Mouse (Mus musculus): ENCODE data around the gene Zfp280b. TPM values are rescaled to one million over a fixed set of nuclear protein-coding genes. Genes with fewer than 3 reads are reported as not detected.

Zfp280b gene
- 7.3 TPM for polyA plus RNA-seq (2014; fragmentation: Illumina TruSeq; extraction: RNeasy Lipid Tissue Mini Kit (QIAGEN cat#74804); ENCODE audit: low read depth, low replicate concordance)

DNA sequence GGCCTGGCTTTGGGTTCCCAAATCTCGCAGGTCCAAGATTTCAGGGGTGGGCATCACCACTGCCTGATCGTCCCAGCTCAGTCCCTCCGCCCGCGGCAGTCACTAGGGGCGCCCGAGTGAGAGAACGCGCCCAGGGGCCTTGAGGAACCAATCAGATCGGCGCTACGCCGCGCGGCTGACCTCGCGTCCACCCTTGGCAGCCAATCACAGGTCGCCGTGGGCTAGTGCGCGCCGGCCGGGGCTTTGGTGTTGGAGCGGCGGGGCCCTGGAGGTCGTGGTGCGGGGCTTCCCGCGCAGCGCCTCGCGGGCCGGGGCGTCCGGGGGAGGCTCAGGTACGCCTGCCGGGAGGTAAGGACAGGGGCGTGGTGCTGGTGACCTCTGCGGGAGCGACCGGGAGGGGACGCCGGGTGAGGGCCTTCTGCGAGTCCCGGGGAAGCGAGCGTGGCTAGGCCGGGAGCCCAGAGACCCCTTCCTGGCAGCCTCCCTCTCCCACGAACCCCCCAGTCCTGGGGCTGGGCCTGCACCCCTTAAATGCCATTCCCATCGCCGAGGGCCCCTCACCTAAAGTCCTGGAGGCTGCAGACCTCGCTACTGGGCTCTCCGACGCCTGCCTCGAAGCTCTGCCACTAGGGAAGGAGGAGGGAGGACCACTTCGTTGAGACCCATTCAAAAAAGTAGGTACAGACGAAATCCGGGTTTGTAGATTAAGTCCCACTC lies at the start of gene Zfp280b:
Gene Zfp280b (plus strand): TSS at position 249 of the 717 bp plus-strand sequence.

Other genes starting within 250 kb of the Zfp280b start
- gene Gstt1, start 234.1 kb upstream of the Zfp280b start, polyA plus RNA-seq (2014; fragmentation: Illumina TruSeq; extraction: RNeasy Lipid Tissue Mini Kit (QIAGEN cat#74804); ENCODE audit: low read depth, low replicate concordance) = 0.70 TPM
- 296 TPM for gene Gstt4, start 210.1 kb upstream of the Zfp280b start, polyA plus RNA-seq (2014; fragmentation: Illumina TruSeq; extraction: RNeasy Lipid Tissue Mini Kit (QIAGEN cat#74804); ENCODE audit: low read depth, low replicate concordance)
- gene Gstt2, start 195.2 kb upstream of the Zfp280b start, polyA plus RNA-seq (2014; fragmentation: Illumina TruSeq; extraction: RNeasy Lipid Tissue Mini Kit (QIAGEN cat#74804); ENCODE audit: low read depth, low replicate concordance) = 77.7 TPM
- gene Mif, start 172.4 kb upstream of the Zfp280b start, polyA plus RNA-seq (2014; fragmentation: Illumina TruSeq; extraction: RNeasy Lipid Tissue Mini Kit (QIAGEN cat#74804); ENCODE audit: low read depth, low replicate concordance) = not detected
- gene Derl3, start 139.2 kb upstream of the Zfp280b start, polyA plus RNA-seq (2014; fragmentation: Illumina TruSeq; extraction: RNeasy Lipid Tissue Mini Kit (QIAGEN cat#74804); ENCODE audit: low read depth, low replicate concordance) = 1.5 TPM
- 15.9 TPM for gene Smarcb1, start 111.0 kb upstream of the Zfp280b start, polyA plus RNA-seq (2014; fragmentation: Illumina TruSeq; extraction: RNeasy Lipid Tissue Mini Kit (QIAGEN cat#74804); ENCODE audit: low read depth, low replicate concordance)
- gene Chchd10, start 99.5 kb upstream of the Zfp280b start, polyA plus RNA-seq (2014; fragmentation: Illumina TruSeq; extraction: RNeasy Lipid Tissue Mini Kit (QIAGEN cat#74804); ENCODE audit: low read depth, low replicate concordance) = 5.2 TPM
- gene Mmp11, start 96.2 kb upstream of the Zfp280b start, polyA plus RNA-seq (2014; fragmentation: Illumina TruSeq; extraction: RNeasy Lipid Tissue Mini Kit (QIAGEN cat#74804); ENCODE audit: low read depth, low replicate concordance) = 2.2 TPM
- gene Gm867, start 92.0 kb upstream of the Zfp280b start, polyA plus RNA-seq (2014; fragmentation: Illumina TruSeq; extraction: RNeasy Lipid Tissue Mini Kit (QIAGEN cat#74804); ENCODE audit: low read depth, low replicate concordance) = 0.69 TPM
- not detected for gene Vpreb3, start 89.6 kb upstream of the Zfp280b start, polyA plus RNA-seq (2014; fragmentation: Illumina TruSeq; extraction: RNeasy Lipid Tissue Mini Kit (QIAGEN cat#74804); ENCODE audit: low read depth, low replicate concordance)
- gene Gm5134, start 78.1 kb upstream of the Zfp280b start, polyA plus RNA-seq (2014; fragmentation: Illumina TruSeq; extraction: RNeasy Lipid Tissue Mini Kit (QIAGEN cat#74804); ENCODE audit: low read depth, low replicate concordance) = 6.6 TPM
- 2.6 TPM for gene Slc5a4b, start 78.3 kb downstream of the Zfp280b start, polyA plus RNA-seq (2014; fragmentation: Illumina TruSeq; extraction: RNeasy Lipid Tissue Mini Kit (QIAGEN cat#74804); ENCODE audit: low read depth, low replicate concordance)
- gene Slc5a4a, start 114.8 kb downstream of the Zfp280b start, polyA plus RNA-seq (2014; fragmentation: Illumina TruSeq; extraction: RNeasy Lipid Tissue Mini Kit (QIAGEN cat#74804); ENCODE audit: low read depth, low replicate concordance) = 0.35 TPM
- gene Prmt2, start 205.2 kb downstream of the Zfp280b start, polyA plus RNA-seq (2014; fragmentation: Illumina TruSeq; extraction: RNeasy Lipid Tissue Mini Kit (QIAGEN cat#74804); ENCODE audit: low read depth, low replicate concordance) = 0.60 TPM
- 0.36 TPM for gene S100b, start 221.2 kb downstream of the Zfp280b start, polyA plus RNA-seq (2014; fragmentation: Illumina TruSeq; extraction: RNeasy Lipid Tissue Mini Kit (QIAGEN cat#74804); ENCODE audit: low read depth, low replicate concordance)